Mouse (Mus musculus) neutrophil, adult 5-6 weeks (primary cell): ENCODE measurements around the gene Smpx. TPM values are rescaled to one million over a fixed set of nuclear protein-coding genes. Genes with fewer than 3 reads are reported as not detected.

Experiments used
- total RNA-seq: library from RNA; stranded (forward); fragments of 200-1000 nt; gene quantifications from 2 replicates; pipeline ENCODE4 v1.2.3, GENCODE M21; 2017

Smpx gene
- total RNA-seq, 1 experiment from 2014 or later, result not detected

Other genes with a start within 250 kb of the Smpx start
- gene Sms, start 206.6 kb upstream of the Smpx start, total RNA-seq, result 76.1 and 76.4 TPM in 2 replicates
- gene Yy2, start 129.9 kb upstream of the Smpx start, total RNA-seq, result 1.6 and 5.0 TPM in 2 replicates
- 10.5 and 11.7 TPM in 2 replicates for gene Mbtps2, start 100.2 kb upstream of the Smpx start, total RNA-seq
- not detected in 2 replicates for gene Klhl34, start 119.5 kb downstream of the Smpx start, total RNA-seq